Mouse (Mus musculus) spleen, postnatal 4 days (tissue): ENCODE measurements around the gene 2310034C09Rik.
"Not testable (repeated sequence)": the region's sequence is repeated elsewhere in the genome, so short reads cannot be mapped to it uniquely, and the experiment has no call there.

Experiments used
- DNase-seq, 2 experiments: peaks; one replicate each; pipeline ENCODE4 v3.0.0; 2022; ENCODE audit warnings: low spot score in 2 of 2

The 2310034C09Rik gene

DNA sequence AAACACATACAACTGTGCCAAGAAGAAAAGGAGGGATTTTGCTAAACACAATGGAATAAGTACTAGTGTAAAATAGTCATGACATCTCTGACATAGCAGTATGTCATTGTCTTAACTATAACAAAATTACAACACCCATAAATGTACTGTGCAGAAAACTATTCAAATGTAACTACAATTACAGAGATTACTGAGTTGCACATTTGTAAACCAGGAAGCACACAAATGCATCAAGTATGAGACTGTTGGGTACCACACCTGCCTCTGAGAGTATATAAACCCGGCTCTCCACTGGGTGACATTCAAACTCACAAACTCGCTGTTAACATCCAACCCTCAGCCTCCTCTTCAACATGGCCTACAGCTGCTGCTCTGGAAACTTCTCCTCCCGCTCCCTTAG, at the start of gene 2310034C09Rik:
Gene 2310034C09Rik, plus strand, starts transcription at position 301 of the 400 bp plus-strand sequence.
- not testable (repeated sequence) for DNase-seq

GRCm38 (mm10) chr16:88710757-88711156, 47.9 kb upstream of the 2310034C09Rik start:
- no peak for DNase-seq

DNA sequence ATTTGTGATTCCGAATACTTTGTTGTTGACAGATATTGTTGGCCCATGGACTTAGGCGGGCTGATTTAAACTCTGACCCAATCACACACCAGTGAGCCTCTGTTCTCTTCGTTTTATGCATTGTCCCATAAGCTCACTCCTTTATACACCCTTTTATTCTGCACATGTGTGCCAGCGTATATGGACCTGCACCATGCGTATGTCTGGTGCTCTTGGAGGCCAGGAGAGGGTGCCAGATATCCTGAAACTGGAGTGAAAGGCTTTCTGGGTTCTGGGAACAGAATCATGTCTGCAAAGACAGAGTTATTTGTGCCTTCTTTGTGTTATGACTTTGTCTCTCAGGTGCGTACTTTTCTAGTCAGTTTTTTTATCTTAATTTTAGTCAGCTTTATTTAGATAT, 47.4 kb upstream of the 2310034C09Rik start:
- no peak for DNase-seq

DNA sequence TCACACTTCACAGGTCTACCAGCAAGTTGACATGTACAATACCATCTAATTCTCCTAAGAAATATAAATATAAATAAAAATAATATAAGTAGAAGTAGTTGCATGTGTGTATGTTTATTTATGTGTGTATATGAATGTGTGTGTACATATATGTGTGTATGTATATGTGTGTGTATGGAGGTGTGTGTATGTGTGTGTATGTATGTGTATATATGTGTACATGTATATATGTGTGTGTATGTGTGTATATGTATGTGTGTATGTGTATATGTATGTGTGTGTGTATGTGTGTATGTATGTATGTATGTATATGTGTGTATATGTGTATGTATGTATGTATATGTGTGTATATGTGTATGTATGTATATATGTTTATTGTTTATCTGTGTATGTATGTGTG, 42.1 kb upstream of the 2310034C09Rik start:
- no peak for DNase-seq

DNA sequence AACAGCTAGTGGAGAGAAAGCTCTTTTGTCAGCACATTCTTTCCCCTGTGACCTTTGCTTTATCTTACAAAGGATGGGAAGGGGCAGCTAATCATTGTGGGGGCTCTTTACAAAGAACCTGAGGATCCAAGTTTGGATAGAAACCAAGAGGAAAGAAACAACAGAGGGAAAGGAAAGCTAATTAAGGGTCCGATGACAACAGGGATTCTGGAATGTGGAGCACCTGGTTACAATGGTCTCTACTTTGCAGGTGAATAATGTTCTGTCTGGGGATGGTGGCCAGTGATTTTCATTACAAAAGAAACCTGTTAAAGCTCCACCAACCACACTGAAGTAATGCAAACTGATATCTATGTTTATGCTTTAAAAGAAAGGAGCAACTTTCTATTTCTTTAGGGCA, 38.6 kb upstream of the 2310034C09Rik start:
- no peak for DNase-seq

GRCm38 (mm10) chr16:88728812-88729275, 29.8 kb upstream of the 2310034C09Rik start, which contains the start of gene Krtap13-1:
Krtap13-1 (plus strand) TSS chr16:88728862.
- no peak for DNase-seq

- DNase-seq = no peak
These were observed 23.3 kb upstream of the 2310034C09Rik start for GRCm38 (mm10) chr16:88735391-88735790.

- DNase-seq = no peak
These were observed 13.8 kb upstream of the 2310034C09Rik start for GRCm38 (mm10) chr16:88744750-88745340.

GRCm38 (mm10) chr16:88747943-88748342, 10.7 kb upstream of the 2310034C09Rik start:
- DNase-seq = no peak

DNA sequence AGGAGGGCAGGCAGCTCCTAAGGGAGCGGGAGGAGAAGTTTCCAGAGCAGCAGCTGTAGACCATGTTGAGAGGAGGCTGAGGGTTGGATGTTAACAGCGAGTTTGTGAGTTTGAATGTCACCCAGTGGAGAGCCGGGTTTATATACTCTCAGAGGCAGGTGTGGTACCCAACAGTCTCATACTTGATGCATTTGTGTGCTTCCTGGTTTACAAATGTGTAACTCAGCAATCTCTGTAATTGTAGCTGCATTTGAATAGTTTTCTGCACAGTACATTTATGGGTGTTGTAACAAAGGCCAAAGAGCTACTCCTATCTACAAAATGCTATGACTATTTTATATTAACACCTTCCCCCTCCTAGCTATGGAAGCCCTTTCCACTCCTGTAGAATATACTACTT, 7.1 kb upstream of the 2310034C09Rik start, which contains the start of gene Krtap13:
Gene Krtap13, minus strand, starts transcription at position 101 of the 400 bp plus-strand sequence.
- DNase-seq = not testable (repeated sequence)

- DNase-seq = no peak
These were observed 15.5 kb downstream of the 2310034C09Rik start, which contains the start of gene 2310057N15Rik for GRCm38 (mm10) chr16:88774106-88774505. 2310057N15Rik (minus strand) TSS chr16:88774206.

- no peak for DNase-seq
These were observed 18.9 kb downstream of the 2310034C09Rik start, which contains the start of gene Gm5965 for GRCm38 (mm10) chr16:88777596-88777995. Gm5965 (plus strand) TSS chr16:88777896.

- DNase-seq = no peak
These were observed 28.1 kb downstream of the 2310034C09Rik start for GRCm38 (mm10) chr16:88786786-88787185.
